Mouse (Mus musculus): Measurements from ENCODE around the gene Gnb4. TPM values are rescaled to one million over a fixed set of nuclear protein-coding genes. Genes with fewer than 3 reads are reported as not detected.

The Gnb4 gene
- polyA plus RNA-seq, 1 experiment from 2014 or later: 38.4 TPM

DNA sequence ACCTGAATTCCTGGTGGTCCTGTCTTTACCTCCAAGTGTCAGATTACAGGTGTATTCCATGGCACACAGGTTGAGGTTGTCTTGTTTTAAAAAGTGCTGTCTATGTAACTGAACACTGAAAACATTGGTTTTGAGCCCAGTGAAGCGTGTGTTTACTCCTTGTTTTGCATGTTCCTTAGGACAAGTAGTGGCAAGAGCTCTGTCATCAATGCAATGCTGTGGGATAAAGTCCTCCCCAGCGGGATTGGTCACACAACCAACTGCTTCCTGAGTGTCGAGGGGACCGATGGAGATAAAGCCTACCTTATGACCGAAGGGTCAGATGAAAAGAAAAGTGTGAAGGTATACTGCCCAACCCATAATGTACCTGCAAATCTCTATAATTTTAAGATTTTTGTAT, 78.3 kb downstream of the Gnb4 start:
- H3K4me1 ChIP-seq: no peaks in the 10 kb centered on the region
- WGBS: 94% methylated on average over 5 of the region's 5 CpGs
- H3K27ac ChIP-seq: no peak overlapping the region
- H3K27me3 ChIP-seq (ENCODE audit: poor library complexity, severe bottlenecking): no peaks in the 10 kb centered on the region
- no peak for DNase-seq (ENCODE audit: extremely low spot score, low spot score)
- no peaks in the 10 kb centered on the region for H3K9me3 ChIP-seq
- H3K36me3 ChIP-seq (replicated peaks): peaks cover 68% of the 10 kb centered on the region
- no peak overlapping the region for H3K4me3 ChIP-seq

DNA sequence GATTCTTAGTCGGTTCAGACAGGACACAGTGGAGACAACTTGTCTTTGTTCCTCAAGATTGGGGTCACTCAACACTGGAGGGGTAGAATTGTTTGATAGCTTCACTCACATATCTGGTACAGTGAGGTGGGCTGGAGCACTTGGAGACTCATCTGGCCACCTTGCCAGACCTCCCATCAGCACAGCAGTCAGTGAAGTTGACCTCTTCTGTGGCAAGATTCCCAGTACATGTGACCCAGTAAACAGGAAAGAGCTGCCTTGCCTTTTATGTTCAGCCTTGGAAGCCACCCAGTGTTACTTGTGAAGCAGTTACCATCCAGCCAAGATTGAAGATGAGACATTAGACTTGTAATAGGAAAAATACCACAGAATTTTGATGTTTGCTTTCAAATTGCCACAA, 78.8 kb downstream of the Gnb4 start:
- Histone ChIP-seq H3K36me3 (replicated peaks) (peaks cover 63% of the 10 kb centered on the region), H3K27ac (no peak overlapping the region), H3K4me1 (no peaks in the 10 kb centered on the region), H3K9me3 (no peaks in the 10 kb centered on the region), H3K27me3 (ENCODE audit: poor library complexity, severe bottlenecking) (no peaks in the 10 kb centered on the region), H3K4me3 (no peak overlapping the region)
- WGBS: 78% methylated on average over 1 of the region's 1 CpGs
- DNase-seq (ENCODE audit: extremely low spot score, low spot score): no peak

DNA sequence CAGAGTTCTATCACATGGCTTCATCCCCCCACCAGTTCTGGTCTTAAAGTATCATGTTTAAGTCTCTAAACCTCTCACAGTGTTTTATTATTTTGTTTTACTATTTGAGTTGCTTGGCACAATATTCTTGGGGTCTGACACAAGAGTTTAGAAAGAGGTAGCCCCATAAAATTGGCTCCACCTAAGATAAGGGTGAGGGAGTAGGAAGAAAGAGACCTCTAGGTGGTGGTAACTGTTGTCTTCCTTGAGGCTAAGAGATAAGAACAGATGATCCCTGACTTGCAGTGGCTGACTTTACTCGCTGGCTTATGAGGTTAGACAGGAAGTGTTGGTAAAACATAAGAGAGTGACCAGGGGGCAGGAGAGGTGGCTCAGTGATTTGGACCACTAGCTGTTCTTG, 80.7 kb downstream of the Gnb4 start:
- Histone ChIP-seq H3K36me3 (replicated peaks) (peaks cover 70% of the 10 kb centered on the region), H3K9me3 (no peaks in the 10 kb centered on the region)

More for the DNA sequence above, 80.7 kb downstream of the Gnb4 start:
- no peaks in the 10 kb centered on the region for H3K27me3 ChIP-seq (ENCODE audit: poor library complexity, severe bottlenecking)
- no peak overlapping the region for H3K27ac ChIP-seq
- no peak overlapping the region for H3K4me3 ChIP-seq
- WGBS: 70% methylated on average over 1 of the region's 1 CpGs
- no peak for DNase-seq (ENCODE audit: extremely low spot score, low spot score)
- no peaks in the 10 kb centered on the region for H3K4me1 ChIP-seq

Other genes starting within 250 kb of the Gnb4 start
- 5.0 and 8.0 TPM in 2 replicates for gene Pik3ca, start 218.9 kb downstream of the Gnb4 start, polyA plus RNA-seq (2016; fragmentation: Nextera tagmentation; extraction: Ambion mirVana)
- gene Kcnmb3, start 124.4 kb downstream of the Gnb4 start, polyA plus RNA-seq (2016; fragmentation: Nextera tagmentation; extraction: Ambion mirVana): 0.16 TPM in 1 of 2 replicates, not detected in the other
- 45.2 and 46.5 TPM in 2 replicates for gene Zfp639, start 106.3 kb downstream of the Gnb4 start, polyA plus RNA-seq (2016; fragmentation: Nextera tagmentation; extraction: Ambion mirVana)
- 27.2 and 29.6 TPM in 2 replicates for gene Mfn1, start 87.1 kb downstream of the Gnb4 start, polyA plus RNA-seq (2016; fragmentation: Nextera tagmentation; extraction: Ambion mirVana)
- gene Actl6a, start 89.7 kb upstream of the Gnb4 start, polyA plus RNA-seq (2016; fragmentation: Nextera tagmentation; extraction: Ambion mirVana): 286 and 289 TPM in 2 replicates
- 256 and 258 TPM in 2 replicates for gene Ndufb5, start 120.4 kb upstream of the Gnb4 start, polyA plus RNA-seq (2016; fragmentation: Nextera tagmentation; extraction: Ambion mirVana)
- gene Mrpl47, start 121.0 kb upstream of the Gnb4 start, polyA plus RNA-seq (2016; fragmentation: Nextera tagmentation; extraction: Ambion mirVana): 35.4 and 39.7 TPM in 2 replicates
- gene Usp13, start 201.0 kb upstream of the Gnb4 start, polyA plus RNA-seq (2016; fragmentation: Nextera tagmentation; extraction: Ambion mirVana): 5.8 and 7.5 TPM in 2 replicates